Mouse (Mus musculus) cerebellum, adult 2 months (tissue): ENCODE measurements at regions not wholly inside any gene's neighbourhood (a gene's known extent, or its start where the extent isn't known, plus 50 kb on each side); places are given as distances from the start of the nearest gene placed in this dataset.

Source experiments
- DNase-seq, 2 experiments: peaks; one replicate each; pipeline ENCODE4 v3.0.0; 2021
- H3K27ac ChIP-seq: fragments of 200-500 bp; 2 replicates; pipeline ENCODE4 v1.5.1; 2012; ENCODE audit warnings: low read length, control low read depth, inconsistent platforms; ENCODE audit not compliant: insufficient read depth
- H3K27me3 ChIP-seq: fragments of 200-500 bp; 2 replicates; pipeline ENCODE4 v1.6.1; 2012; ENCODE audit warnings: inconsistent platforms, mild to moderate bottlenecking, low read length, moderate library complexity; ENCODE audit not compliant: control insufficient read depth, insufficient read depth
- H3K4me1 ChIP-seq: fragments of 200-500 bp; 2 replicates; pipeline ENCODE4 v1.6.1; 2011; ENCODE audit warnings: low read length; ENCODE audit not compliant: control insufficient read depth, insufficient read depth
- H3K4me3 ChIP-seq: fragments of 200-500 bp; replicated peaks from 2 replicates; pipeline ENCODE3; 2011; ENCODE audit warnings: mild to moderate bottlenecking, low read depth, low read length, control low read depth; ENCODE audit not compliant: insufficient read depth
- CTCF ChIP-seq: fragments of 200-500 bp; IDR thresholded peaks from 2 replicates; pipeline ENCODE4 v1.5.1; 2011; ENCODE audit warnings: low read depth, mild to moderate bottlenecking, control low read depth, low read length, moderate library complexity, borderline replicate concordance; ENCODE audit not compliant: insufficient read depth
- POLR2A ChIP-seq: fragments of 200-500 bp; IDR thresholded peaks from 2 replicates; pipeline ENCODE4 v1.6.1; 2011; ENCODE audit warnings: low read length, control low read depth, borderline replicate concordance; ENCODE audit not compliant: insufficient read depth
- WGBS: fragments of 180-500 bp; shearing (Covaris S2); methylation state at CpG from one replicate; pipeline ENCODE4 v1.1.7; 2018; 5-methylcytosine and 5-hydroxymethylcytosine counted together

GRCm38 (mm10) chr10:117992317-117992716, 146.5 kb upstream of the Rap1b start:
- TF ChIP-seq POLR2A = no peak
- TF ChIP-seq CTCF = no peak
- WGBS = 85% methylated on average over 9 of the region's 9 CpGs
- no peak for DNase-seq

GRCm38 (mm10) chr10:117993809-117994208, 147.8 kb upstream of the Mdm1 start:
- no peaks in the 10 kb centered on the region for H3K27me3 ChIP-seq
- no peak overlapping the region for H3K27ac ChIP-seq
- no peak for DNase-seq
- 83% methylated on average over 3 of the region's 3 CpGs for WGBS
- H3K4me3 ChIP-seq = no peak overlapping the region
- H3K4me1 ChIP-seq = no peaks in the 10 kb centered on the region; the same call in 1 of the 2 replicates
- TF ChIP-seq POLR2A (no peak), CTCF (no peak)

More at GRCm38 (mm10) chr10:117992317-117992716, 146.5 kb upstream of the Rap1b start:
- Histone ChIP-seq H3K27me3 (no peaks in the 10 kb centered on the region), H3K27ac (no peak overlapping the region), H3K4me1 (no peaks in the 10 kb centered on the region; the same call in 1 of the 2 replicates), H3K4me3 (no peak overlapping the region)

GRCm38 (mm10) chr10:117994768-117995167, 146.8 kb upstream of the Mdm1 start:
- DNase-seq = peak in 1 of 2 experiments; percentile 42
- Histone ChIP-seq H3K27me3 (no peaks in the 10 kb centered on the region), H3K4me3 (no peak overlapping the region), H3K4me1 (no peaks in the 10 kb centered on the region; the same call in 1 of the 2 replicates), H3K27ac (no peak overlapping the region)
- TF ChIP-seq POLR2A (no peak), CTCF (no peak)
- WGBS = 5% methylated on average over 9 of the region's 9 CpGs

- WGBS = 76% methylated on average over 5 of the region's 5 CpGs
Measured at GRCm38 (mm10) chr10:117997796-117998195, 143.8 kb upstream of the Mdm1 start.

GRCm38 (mm10) chr10:118000591-118000990, 141.0 kb upstream of the Mdm1 start:
- H3K27ac ChIP-seq = no peak overlapping the region
- H3K4me1 ChIP-seq = no peaks in the 10 kb centered on the region
- no peak overlapping the region for H3K4me3 ChIP-seq
- DNase-seq = no peak
- WGBS = 85% methylated on average over 3 of the region's 3 CpGs
- H3K27me3 ChIP-seq = no peaks in the 10 kb centered on the region
- TF ChIP-seq POLR2A (no peak), CTCF (no peak)

More at GRCm38 (mm10) chr10:117997796-117998195, 143.8 kb upstream of the Mdm1 start:
- TF ChIP-seq CTCF (no peak), POLR2A (no peak)
- no peak overlapping the region for H3K4me3 ChIP-seq
- H3K27me3 ChIP-seq = no peaks in the 10 kb centered on the region
- no peak for DNase-seq
- H3K4me1 ChIP-seq = no peaks in the 10 kb centered on the region; the same call in 1 of the 2 replicates
- no peak overlapping the region for H3K27ac ChIP-seq

- DNase-seq = no peak
- 64% methylated on average over 4 of the region's 4 CpGs for WGBS
- Histone ChIP-seq H3K4me3 (no peak overlapping the region), H3K27me3 (no peaks in the 10 kb centered on the region), H3K4me1 (no peaks in the 10 kb centered on the region), H3K27ac (no peak overlapping the region)
- TF ChIP-seq POLR2A = no peak
Measured at GRCm38 (mm10) chr10:118001501-118001900, 140.1 kb upstream of the Mdm1 start.

- TF ChIP-seq POLR2A (no peak), CTCF (no peak)
- 81% methylated on average over 7 of the region's 7 CpGs for WGBS
Measured at GRCm38 (mm10) chr10:118001971-118002370, 139.6 kb upstream of the Mdm1 start.

GRCm38 (mm10) chr10:118002559-118002958, 139.1 kb upstream of the Mdm1 start:
- no peak overlapping the region for H3K4me3 ChIP-seq
- H3K27ac ChIP-seq = no peak overlapping the region
- no peaks in the 10 kb centered on the region for H3K4me1 ChIP-seq
- TF ChIP-seq POLR2A (no peak), CTCF (no peak)
- peak in 1 of 2 experiments; percentile 0 for DNase-seq
- H3K27me3 ChIP-seq = no peaks in the 10 kb centered on the region
- 78% methylated on average over 4 of the region's 4 CpGs for WGBS

More at GRCm38 (mm10) chr10:118001971-118002370, 139.6 kb upstream of the Mdm1 start:
- no peak overlapping the region for H3K27ac ChIP-seq
- H3K4me3 ChIP-seq = no peak overlapping the region
- DNase-seq = no peak
- H3K27me3 ChIP-seq = no peaks in the 10 kb centered on the region
- no peaks in the 10 kb centered on the region for H3K4me1 ChIP-seq
